Mouse (Mus musculus): ENCODE data around the gene Cyp1a2. TPM values are rescaled to one million over a fixed set of nuclear protein-coding genes. Genes with fewer than 3 reads are reported as not detected.

Cyp1a2 gene
- total and polyA plus RNA-seq, 3 experiments, result not detected

DNA sequence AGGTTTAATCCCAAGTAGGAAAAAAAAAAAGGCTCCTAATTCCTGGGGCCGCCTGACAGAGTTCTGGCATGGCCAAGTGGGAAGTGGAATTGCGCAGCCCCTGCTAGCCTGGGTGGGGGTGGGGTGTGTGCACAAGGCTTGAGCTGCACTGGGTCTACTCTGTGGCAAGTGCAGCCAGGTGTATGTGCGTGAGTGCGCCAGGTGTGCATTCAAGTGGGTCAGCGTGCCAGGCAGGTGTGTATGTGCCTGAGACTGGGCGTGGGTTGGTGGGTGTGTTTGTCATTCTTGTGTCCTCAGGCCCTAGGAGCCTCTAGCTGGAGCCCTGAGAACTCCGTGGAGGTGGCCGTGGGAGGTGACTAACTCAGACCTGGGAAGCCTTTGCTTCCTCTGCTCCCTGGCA is 17.0 kb downstream of the Cyp1a2 start:
- no peak overlapping the region for H3K9ac ChIP-seq (ENCODE audit: insufficient read depth, low read depth)
- in situ Hi-C loops (cut with MboI; ENCODE audit: low pct_ligation_motif_present, low pct_unique_long_range_greater_than_20kb, low sequenced_read_pairs) (loop anchor here (5.0 kb wide), 1 partner anchor 86 kb away; no protein-coding TSS in a partner anchor), dilution Hi-C loops (cut with MboI; ENCODE audit: extremely low pct_ligation_motif_present, extremely low pct_unique_long_range_greater_than_20kb, low sequenced_read_pairs) (no loop called here)
- no peak overlapping the region for H3K4me2 ChIP-seq (ENCODE audit: insufficient read depth, low read depth, poor library complexity, severe bottlenecking)
- no peak for DNase-seq (ENCODE audit: extremely low read depth)
- no peaks in the 10 kb centered on the region; a peak in 1 of 4 replicates for H3K4me1 ChIP-seq (ENCODE audit: control insufficient read depth in 1 of 2, insufficient read depth in 2 of 2)
- peaks cover 3% of the 10 kb centered on the region for H3K9me3 ChIP-seq (replicated peaks; ENCODE audit: low read length)
- no peak overlapping the region for H3K4me3 ChIP-seq (replicated peaks in 1 of 3; ENCODE audit: low read depth in 2 of 3, low read length in 2 of 3, poor library complexity in 1 of 3)
- TF ChIP-seq TBP (conservative IDR thresholded peaks at IDR 0.05; ENCODE audit: low read depth, low read length) (no peak), RCOR1 (conservative IDR thresholded peaks at IDR 0.05; ENCODE audit: low read depth, low read length) (no peak), JUN (IDR thresholded peaks at IDR 0.05; ENCODE audit: insufficient read depth, low read depth, low read length) (no peak), MYC (IDR thresholded peaks at IDR 0.05; ENCODE audit: low read depth, low read length) (no peak), TCF12 (IDR thresholded peaks at IDR 0.05; ENCODE audit: low read depth, low read length) (no peak), MAZ (IDR thresholded peaks at IDR 0.05; ENCODE audit: low read depth, low read length) (no peak), ETS1 (conservative IDR thresholded peaks at IDR 0.05; ENCODE audit: low read depth, low read length) (no peak), JUND (conservative IDR thresholded peaks at IDR 0.05; ENCODE audit: low read depth, low read length) (no peak), USF2 (conservative IDR thresholded peaks at IDR 0.05; ENCODE audit: low read depth, low read length) (no peak), MAFK (IDR thresholded peaks at IDR 0.05; ENCODE audit: insufficient replicate concordance, low read length) (no peak), HCFC1 (IDR thresholded peaks at IDR 0.05; ENCODE audit: low read depth, low read length) (no peak), PAX5 (IDR thresholded peaks at IDR 0.05; ENCODE audit: low read length) (no peak), CHD1 (IDR thresholded peaks at IDR 0.05; ENCODE audit: low read depth, low read length) (no peak)
- no peak overlapping the region for H3K27ac ChIP-seq (ENCODE audit: insufficient read depth, low read depth)
- no peaks in the 10 kb centered on the region for H3K79me2 ChIP-seq (replicated peaks; ENCODE audit: control insufficient read depth, extremely low read depth, insufficient read depth, poor library complexity, severe bottlenecking)
- H3K27me3 ChIP-seq (replicated peaks), result peaks cover 34% of the 10 kb centered on the region
- no peaks in the 10 kb centered on the region for H3K36me3 ChIP-seq (replicated peaks in 1 of 2; ENCODE audit: control insufficient read depth in 1 of 2, insufficient read depth in 1 of 2, low read length in 1 of 2)

- no peak for DNase-seq (ENCODE audit: extremely low read depth)
- no peak overlapping the region for H3K4me2 ChIP-seq (ENCODE audit: insufficient read depth, low read depth, poor library complexity, severe bottlenecking)
- H3K9ac ChIP-seq (ENCODE audit: insufficient read depth, low read depth), result no peak overlapping the region
- H3K4me1 ChIP-seq (ENCODE audit: control insufficient read depth in 1 of 2, insufficient read depth in 2 of 2), result no peaks in the 10 kb centered on the region; a peak in 1 of 4 replicates
- no peaks in the 10 kb centered on the region for H3K79me2 ChIP-seq (replicated peaks; ENCODE audit: control insufficient read depth, extremely low read depth, insufficient read depth, poor library complexity, severe bottlenecking)
- peaks cover 3% of the 10 kb centered on the region for H3K9me3 ChIP-seq (replicated peaks; ENCODE audit: low read length)
- H3K36me3 ChIP-seq (replicated peaks in 1 of 2; ENCODE audit: control insufficient read depth in 1 of 2, insufficient read depth in 1 of 2, low read length in 1 of 2), result no peaks in the 10 kb centered on the region
- dilution Hi-C loops (cut with MboI; ENCODE audit: extremely low pct_ligation_motif_present, extremely low pct_unique_long_range_greater_than_20kb, low sequenced_read_pairs) (no loop called here), in situ Hi-C loops (cut with MboI; ENCODE audit: low pct_ligation_motif_present, low pct_unique_long_range_greater_than_20kb, low sequenced_read_pairs) (loop anchor here (5.0 kb wide), 1 partner anchor 88 kb away; no protein-coding TSS in a partner anchor)
- H3K27ac ChIP-seq (ENCODE audit: insufficient read depth, low read depth), result no peak overlapping the region
- H3K27me3 ChIP-seq (replicated peaks), result peaks cover 26% of the 10 kb centered on the region
- TF ChIP-seq ZNF384 (IDR thresholded peaks at IDR 0.05; ENCODE audit: low read depth, low read length) (no peak), GABPA (IDR thresholded peaks at IDR 0.05; ENCODE audit: insufficient replicate concordance, low read depth, low read length) (no peak), ZMIZ1 (IDR thresholded peaks at IDR 0.05; ENCODE audit: low read depth, low read length) (no peak), SMC3 (IDR thresholded peaks at IDR 0.05; ENCODE audit: low read depth, low read length) (no peak)
- no peak overlapping the region for H3K4me3 ChIP-seq (replicated peaks in 1 of 3; ENCODE audit: low read depth in 2 of 3, low read length in 2 of 3, poor library complexity in 1 of 3)
These were observed 18.9 kb downstream of the Cyp1a2 start for GRCm38 (mm10) chr9:57664616-57665015.

All from CH12.LX (cell line).